13 mouse cellular contexts compared by ENCODE assay signal in genomic region chrX:153375105-153375504, GRCm38 (mm10).
DNase-seq lines count a peak whose midpoint lies in the region; ATAC-seq lines count a peak whose summit lies in the region.
"Had no signal": no experiment of that assay in that cellular context is flagged by ENCODE, and none has a peak within 500 bp of the region (broad histone marks: within the 10 kb centered on the region; RNA-seq: fewer than 3 reads in every experiment).

No protein-coding gene starts in this region.

- no peak overlapping the region for H3K9ac ChIP-seq in forebrain, embryonic 11.5 days (ENCODE audit: low read length)
- H3K9ac ChIP-seq: limb, embryonic 13.5 days; lung, embryonic 15.5 days had no signal

- H3K4me2 ChIP-seq in forebrain, embryonic 11.5 days (ENCODE audit: low read depth, low read length, severe bottlenecking), result peak overlapping the region; percentile 2; the same call in 1 of the 2 replicates
- H3K4me2 ChIP-seq: limb, embryonic 13.5 days; lung, embryonic 15.5 days had no signal

- H3K27me3 ChIP-seq in forebrain, embryonic 11.5 days (ENCODE audit: control insufficient read depth, insufficient read depth, low read length), result no peaks in the 10 kb centered on the region
- H3K27me3 ChIP-seq: limb, embryonic 13.5 days; lung, embryonic 15.5 days had no signal

- H3K4me3 ChIP-seq in forebrain, embryonic 11.5 days (ENCODE audit: low read depth, low read length), result no peak overlapping the region
- H3K4me3 ChIP-seq: heart, adult 2 months; limb, embryonic 13.5 days; lung, embryonic 15.5 days had no signal

- peak overlapping the region; percentile 69 for H3K27ac ChIP-seq in forebrain, embryonic 11.5 days (ENCODE audit: low read depth, low read length)
- H3K27ac ChIP-seq: heart, adult 2 months; limb, embryonic 13.5 days; lung, embryonic 15.5 days had no signal

- H3K4me1 ChIP-seq in forebrain, embryonic 11.5 days (replicated peaks; ENCODE audit: control insufficient read depth, insufficient read depth, low read length), result no peaks in the 10 kb centered on the region
- H3K4me1 ChIP-seq: limb, embryonic 13.5 days; lung, embryonic 15.5 days had no signal

- H3K9me3 ChIP-seq in forebrain, embryonic 11.5 days (ENCODE audit: control insufficient read depth, low read length), result no peaks in the 10 kb centered on the region
- H3K9me3 ChIP-seq: G1E; limb, embryonic 13.5 days; lung, embryonic 15.5 days had no signal

- no peak for DNase-seq in frontal cortex, postnatal 25 days (ENCODE audit: low spot score in 2 of 2)
- DNase-seq in CD4-positive helper T cell, adult 2 months (ENCODE audit: low read depth, low spot score), result peak; percentile 76
- no peak for DNase-seq in forebrain, embryonic 11.5 days (ENCODE audit: low spot score)
- no peak for DNase-seq in gastrocnemius, adult 18-20 months (ENCODE audit: low spot score)
- DNase-seq in heart, adult 11 months, result no peak
- DNase-seq: heart, adult 2 months; thymus, postnatal 25 days had no signal

- 35% methylated on average over 3 of the region's 3 CpGs for WGBS in forebrain, embryonic 11.5 days

- H3K36me3 ChIP-seq in forebrain, embryonic 11.5 days (ENCODE audit: control insufficient read depth, insufficient read depth, low read length), result no peaks in the 10 kb centered on the region
- H3K36me3 ChIP-seq: G1E; limb, embryonic 13.5 days; lung, embryonic 15.5 days had no signal

- ATAC-seq in frontal cortex, adult (ENCODE audit: low TSS enrichment), result peak; percentile 80
- ATAC-seq in forebrain, embryonic 11.5 days (replicated peaks; ENCODE audit: low FRiP score), result peak; percentile 95
- peak; percentile 82; the same call in 1 of the 2 replicates for ATAC-seq in megakaryocyte-erythroid progenitor cell, adult 5-6 weeks (replicated peaks; ENCODE audit: low FRiP score, low TSS enrichment, poor library complexity, severe bottlenecking)
- ATAC-seq in erythroid progenitor cell, adult 5-6 weeks (replicated peaks; ENCODE audit: low FRiP score, poor library complexity, severe bottlenecking), result no peak
